Mouse (Mus musculus) c-Kit-positive CD71-positive TER-119-positive erythroid progenitor cells, embryonic 14.5 days (primary cell): ENCODE results near the gene Ano8.

Source experiments
- DNase-seq: peaks from one replicate; pipeline ENCODE4 v3.0.0-alpha.2; 2013; ENCODE audit warnings: low spot score

The Ano8 gene

DNA sequence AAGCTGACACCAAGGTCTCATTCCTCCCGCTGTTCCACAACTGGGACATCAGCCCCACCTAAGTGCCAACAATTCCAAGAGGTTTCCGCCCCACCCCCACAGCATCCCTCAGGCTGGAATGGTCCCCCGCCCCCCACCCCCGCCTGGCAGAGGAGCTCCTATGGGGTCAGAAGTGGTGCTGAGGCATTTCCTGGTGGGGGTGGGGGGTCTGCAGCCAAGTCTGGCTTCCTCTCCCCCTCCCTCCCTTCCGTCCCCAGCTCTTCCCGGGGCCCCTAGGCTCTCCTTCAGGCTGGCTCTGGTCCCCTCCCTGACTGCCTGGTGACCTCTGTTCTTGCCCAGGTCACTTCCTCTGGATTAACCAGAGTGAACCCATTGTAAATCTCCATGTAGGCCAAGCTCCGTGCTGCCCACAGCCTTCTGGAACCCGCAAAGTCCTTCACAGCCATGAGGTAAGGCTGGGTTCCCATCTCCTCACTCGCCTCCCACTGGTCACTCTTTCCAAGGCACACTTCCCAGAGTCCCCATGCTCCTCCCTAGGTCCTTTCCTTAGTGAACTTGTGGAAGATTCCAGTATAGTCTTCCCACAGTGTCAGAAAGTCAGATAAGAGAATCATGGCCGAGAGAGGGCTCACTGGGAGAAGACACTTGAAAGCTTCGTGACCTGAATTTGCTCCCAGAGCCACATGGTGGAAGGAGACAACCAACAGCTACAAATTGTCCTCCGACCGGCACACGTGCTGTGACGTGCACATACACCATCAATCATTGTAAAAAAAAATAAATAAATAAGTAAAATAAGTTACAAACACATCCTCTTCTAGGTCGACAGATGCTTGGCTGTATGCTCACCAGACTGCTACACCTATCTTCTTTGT lies 13.3 kb upstream of the Ano8 start:
- no peak for DNase-seq

DNA sequence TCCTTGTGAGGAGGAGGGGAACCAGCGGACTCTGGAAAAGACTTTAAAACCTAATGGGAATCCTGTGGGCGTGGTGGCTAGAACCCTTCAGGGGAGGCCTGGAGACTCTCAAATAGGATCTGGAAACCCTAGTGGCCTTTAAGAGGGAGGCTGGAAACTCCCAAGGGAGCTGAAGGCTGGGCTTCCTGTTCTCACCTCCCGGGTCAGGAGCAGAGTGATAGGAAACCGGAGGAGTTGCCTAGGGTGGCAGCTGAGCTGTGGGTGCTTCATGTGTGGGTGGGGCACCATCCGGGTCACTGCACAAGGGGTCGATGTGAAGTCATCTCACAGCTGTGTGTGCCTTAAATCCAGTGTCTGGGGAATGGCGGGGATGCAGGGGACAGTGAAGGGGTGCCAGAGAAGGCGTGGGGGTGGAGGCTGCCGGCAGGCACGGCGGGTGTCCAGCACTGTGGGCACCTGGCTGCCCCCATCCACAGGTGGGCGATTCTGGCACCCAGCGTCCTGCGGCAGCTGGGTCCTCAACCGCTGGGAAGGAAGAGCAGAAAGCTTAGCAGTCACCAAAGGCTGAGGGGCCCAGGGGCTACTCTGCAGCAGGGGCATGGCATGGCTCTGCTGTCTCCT lies 12.2 kb upstream of the Ano8 start:
- DNase-seq: no peak

DNA sequence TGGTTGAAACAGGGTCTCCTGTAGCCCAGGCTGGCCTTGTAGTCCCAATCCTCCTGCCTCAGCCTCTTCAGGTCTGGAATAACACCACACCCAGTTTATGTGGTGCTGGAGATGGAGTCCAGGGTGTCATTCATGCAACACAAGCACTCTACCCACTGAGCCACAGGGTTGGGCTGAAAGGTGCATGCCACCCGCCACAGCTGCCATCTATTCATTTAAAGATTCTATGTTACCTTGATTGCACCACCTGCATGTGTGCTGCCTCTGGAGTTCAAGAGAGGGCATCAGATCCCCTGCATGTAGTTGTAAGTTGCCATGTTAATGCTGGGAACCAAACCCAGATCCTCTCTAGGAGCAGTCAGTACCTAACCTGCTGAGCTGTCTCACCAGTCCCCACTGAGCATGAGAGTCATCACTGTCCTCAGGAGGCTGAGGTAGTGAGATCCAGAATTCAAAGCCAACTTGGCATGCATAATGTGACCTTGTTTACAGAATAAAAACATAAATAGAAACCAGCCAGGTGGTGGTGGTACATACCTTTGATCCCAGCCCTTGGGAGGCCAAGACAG lies 11.4 kb upstream of the Ano8 start:
- no peak for DNase-seq

DNA sequence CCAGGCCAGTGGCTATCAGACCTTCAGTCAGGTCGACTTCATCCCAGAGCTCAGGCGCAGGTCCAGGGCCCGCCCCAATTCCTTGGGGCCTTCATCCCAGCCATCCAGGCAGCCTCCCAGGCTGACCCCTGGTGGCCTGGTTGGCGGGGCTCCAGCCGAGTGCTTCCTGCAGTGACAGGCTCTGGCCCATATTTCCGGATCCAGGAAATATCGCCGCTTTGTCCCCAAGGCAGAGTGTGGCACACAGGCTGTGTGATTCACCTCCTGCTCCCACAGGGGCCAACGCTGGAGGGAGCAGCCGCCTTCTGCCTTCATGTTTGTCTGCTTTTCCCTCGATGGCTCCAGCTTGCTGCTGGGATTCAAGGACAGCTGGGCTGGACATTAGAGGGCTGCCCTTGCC lies 10.7 kb upstream of the Ano8 start:
- no peak for DNase-seq

DNA sequence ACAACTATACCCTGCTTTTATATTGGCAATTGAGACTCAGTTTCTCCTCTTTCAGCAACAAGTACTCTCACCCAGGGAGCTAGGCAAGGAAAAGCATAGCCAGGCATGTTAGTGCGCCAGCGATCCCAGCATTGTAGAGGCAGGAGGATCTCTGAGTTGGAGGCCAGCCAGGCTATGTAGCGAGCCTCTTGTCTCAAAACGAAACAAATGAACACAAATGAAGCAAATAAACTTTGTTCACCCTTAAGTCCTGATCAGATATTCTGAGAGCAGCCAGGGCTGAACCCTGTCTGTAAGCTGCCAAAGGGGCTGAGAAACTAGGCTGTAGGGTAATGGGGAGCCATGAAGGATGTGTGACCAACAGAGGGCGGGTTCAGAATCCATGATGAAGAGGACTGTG lies 10.0 kb upstream of the Ano8 start:
- DNase-seq: no peak

DNA sequence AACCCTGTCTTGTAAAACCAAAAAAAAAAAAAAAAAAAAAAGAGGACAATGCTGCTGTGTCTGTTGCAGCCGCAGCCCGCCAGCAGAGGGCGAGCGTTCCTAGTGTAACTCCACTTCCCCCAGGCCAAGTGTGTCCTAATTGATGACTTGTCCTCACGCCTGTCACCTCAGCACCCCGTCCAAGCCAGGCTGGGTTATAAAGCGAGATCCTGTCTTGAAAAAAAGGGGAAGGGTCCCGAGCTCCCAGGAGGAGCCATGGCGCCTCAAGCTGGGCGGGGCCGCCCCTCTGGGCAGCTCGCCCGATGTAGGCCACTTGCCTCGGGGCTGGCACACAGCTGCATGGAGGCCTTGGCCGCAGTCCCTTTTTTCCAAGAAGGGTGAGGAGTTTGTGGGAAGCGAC lies 9.3 kb upstream of the Ano8 start:
- peak; percentile 68 for DNase-seq

DNA sequence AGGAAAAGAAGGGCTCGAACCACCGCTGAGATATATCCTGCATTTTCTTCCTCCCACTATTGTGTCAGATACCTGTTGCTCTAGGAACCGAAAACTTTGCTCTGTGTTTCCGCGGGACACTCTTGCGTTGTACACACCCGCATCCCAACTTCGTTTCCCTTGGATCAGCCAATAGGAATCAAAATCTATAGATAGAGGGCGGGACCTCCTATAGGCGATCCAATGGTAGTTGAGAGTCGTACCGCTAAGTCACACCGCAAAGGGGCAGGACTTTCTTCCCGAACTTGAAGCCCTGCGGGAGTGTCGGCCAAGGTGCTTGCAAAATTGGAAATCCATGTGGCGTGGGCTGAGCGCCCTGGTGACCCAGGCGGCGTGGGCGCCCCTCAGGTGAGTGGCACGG lies 2.7 kb upstream of the Ano8 start:
- peak; percentile 97 for DNase-seq

DNA sequence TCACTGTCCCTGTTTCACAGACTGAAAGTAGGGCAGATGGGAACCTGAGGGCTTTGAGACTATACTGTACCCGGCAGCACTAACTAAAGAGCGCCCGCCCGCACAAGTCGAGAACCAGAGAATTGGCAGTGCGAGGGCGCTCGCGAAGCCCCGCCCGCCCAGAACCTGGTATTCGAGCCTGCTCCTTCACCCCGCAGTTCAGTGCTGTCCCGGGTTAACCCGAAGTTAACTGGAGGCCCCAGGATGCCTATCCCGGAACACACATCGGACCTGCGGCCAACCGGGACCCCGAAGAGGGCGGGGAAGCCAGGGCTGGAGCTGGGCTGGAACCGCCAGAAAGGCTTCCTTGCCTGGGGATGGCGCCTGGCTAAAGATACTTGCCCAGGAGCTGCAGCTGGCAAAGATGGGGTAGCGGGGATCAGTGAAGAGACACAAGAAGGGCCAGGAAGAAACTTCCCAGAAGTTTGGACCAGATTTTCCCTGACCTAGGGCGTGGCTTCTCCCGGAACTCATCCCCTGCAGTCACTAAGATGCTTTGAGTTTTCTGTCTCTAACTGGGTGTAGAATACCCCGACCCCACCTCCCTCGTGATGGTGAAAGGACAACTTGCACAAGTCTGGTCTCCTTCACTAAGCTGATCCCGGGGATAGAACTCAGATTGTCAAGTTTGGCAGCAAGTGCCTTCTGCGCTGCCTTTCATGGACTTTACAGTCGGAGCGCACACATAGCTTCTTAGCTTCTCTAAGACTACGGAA lies 2.1 kb upstream of the Ano8 start, which contains the start of gene Gtpbp3:
TSS of gene Gtpbp3 (plus strand) at position 413 of the 755 bp plus-strand sequence.
- DNase-seq: peak; percentile 70

DNA sequence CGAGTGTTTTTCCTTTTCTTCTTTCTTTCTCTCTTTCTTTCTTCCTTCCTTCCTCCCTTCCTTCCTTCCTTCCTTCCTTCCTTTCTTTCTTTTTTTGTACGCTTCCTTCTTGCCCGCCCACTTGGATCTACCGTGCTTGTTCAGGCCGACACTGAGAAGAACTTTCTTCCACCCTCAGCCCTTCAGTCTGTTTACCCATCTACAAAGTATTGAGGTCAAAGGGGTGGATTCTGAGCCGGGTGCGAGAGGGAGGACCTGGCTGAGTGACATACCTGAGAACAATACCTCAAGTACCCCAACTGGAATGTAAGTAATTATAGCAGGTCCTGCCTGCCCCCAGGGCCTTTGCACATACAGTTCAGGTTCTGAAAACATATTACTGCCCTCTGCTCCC lies 370 bp upstream of the Ano8 start:
- DNase-seq: no peak

DNA sequence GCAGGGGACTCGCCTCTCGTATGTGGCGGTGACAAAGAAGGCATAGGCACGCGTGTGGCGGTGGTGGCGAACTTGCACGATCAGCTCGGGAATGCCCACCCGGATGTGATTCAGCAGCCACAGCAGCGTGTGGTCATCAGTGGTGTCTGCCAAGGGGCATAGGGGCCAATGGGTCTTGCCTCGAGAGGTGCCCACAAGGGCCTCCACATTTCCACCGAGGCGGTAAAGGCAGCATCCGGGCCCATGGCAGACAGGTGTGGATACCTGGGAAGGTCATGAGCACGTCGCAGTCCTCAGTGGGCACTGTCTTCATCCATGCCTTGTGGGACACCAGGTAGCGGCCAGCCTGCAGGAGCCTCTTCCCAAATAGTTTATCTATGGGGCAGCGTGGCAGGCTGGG lies 1.0 kb downstream of the Ano8 start:
- no peak for DNase-seq

DNA sequence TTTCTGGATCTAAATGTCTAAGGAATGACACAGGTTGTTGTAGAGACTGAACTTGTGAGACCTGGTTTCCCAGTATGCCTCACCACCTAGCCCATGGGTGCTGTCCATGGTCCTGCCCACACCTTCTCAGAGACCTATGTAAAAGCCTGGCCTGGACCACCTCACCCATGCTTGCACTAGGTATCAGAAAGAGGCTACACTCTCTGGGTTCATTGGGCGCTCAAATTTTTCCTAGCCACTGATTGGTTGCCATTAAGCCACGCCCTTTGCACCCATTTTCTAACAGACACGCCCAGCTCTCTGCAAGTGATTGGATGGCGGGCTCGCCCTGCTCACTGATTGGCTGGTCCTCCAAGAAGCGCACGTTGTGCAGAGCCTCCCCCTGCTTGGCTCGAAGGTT lies 1.8 kb downstream of the Ano8 start:
- DNase-seq: peak; percentile 71

DNA sequence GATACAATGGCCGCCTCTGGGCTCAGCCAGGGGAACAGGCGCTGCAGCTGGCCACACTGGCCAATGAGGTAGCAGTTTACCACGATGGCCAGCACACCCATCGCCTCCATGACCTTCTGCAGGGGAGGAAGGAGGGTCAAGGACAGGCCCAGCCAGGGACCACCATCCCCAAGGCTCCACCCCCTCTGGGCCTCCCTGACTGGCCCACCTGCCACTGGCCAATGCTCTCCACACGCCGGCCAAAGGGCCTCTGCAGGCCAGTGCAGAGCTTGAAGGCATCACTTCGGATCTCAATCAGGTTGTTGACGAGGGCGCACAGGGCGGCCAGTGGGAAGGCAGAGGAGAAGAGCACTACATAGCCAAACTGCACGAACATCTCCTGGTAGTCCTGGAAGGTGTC lies 6.8 kb downstream of the Ano8 start:
- no peak for DNase-seq

DNA sequence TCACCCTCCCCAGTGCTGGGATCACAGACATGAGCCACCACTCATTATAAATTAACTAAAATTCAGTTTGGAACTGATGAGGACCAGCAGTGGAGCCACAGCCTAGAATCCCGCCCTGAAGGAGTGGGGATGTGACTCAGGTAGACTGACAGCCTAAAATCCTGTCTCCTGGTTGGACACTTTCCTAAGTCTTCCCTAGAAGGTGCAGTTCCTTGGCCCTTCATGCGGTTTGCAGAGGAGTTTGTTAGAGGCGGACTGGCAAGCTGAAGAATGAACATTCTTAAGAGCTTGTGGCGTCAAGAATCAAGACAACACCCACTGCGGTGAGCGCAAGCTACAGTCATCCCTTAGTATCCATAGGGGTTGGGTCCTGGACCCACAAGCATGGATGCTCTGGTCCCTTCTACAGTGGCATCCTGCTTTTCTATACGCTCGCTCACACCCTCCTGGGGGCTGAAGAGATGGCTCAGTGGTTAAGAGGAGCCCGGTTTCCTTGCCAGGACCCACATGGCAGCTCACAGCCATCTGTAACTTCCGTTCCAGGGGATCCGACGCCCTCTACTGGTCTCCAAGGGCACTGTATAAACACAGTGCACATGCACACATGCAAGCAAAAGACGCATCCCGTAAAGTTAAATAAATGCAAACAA lies 8.4 kb downstream of the Ano8 start:
- DNase-seq: peak; percentile 47

DNA sequence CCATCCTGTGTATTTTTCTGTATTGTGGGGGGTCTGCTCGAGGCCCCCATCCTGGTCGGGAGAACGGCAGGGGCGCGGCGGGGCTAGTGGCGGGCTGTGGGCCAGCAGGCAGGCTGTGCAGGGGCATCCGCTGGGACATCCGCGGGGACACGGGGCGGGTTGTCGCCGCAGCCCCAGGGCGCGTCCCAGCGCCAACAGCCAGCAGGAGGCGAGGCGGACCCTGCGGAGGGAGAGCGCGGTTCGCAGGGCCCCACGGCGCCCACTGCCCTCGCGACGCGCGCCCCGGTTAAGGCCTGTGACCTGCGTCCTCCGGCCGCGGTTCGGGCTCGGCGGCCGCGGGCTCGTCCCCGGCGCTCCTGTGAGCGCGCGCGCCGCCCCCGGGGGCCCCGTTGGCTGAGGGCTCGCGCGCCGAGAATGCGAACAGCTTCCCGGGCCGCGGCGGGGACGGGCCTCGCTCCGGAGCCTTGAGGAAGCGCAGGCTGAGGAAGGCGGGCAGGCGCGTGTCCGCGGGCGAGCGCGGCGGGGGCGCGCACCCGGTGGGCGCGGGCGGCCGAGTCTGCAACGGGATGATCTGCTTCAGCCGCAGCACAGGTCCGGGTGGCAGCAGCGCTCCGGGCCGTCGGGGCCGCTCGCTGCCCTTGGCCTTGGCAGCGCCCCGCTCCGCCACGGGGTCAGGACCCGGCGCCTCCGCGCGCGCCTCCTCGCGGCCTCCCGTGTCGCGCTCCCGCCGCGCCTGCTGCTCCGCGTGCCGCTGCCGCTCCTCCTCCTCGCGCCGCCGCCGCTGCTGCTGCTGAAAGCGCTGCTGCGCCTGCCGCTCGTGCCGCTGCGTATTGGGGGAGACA lies 9.4 kb downstream of the Ano8 start:
- peak; percentile 65 for DNase-seq

DNA sequence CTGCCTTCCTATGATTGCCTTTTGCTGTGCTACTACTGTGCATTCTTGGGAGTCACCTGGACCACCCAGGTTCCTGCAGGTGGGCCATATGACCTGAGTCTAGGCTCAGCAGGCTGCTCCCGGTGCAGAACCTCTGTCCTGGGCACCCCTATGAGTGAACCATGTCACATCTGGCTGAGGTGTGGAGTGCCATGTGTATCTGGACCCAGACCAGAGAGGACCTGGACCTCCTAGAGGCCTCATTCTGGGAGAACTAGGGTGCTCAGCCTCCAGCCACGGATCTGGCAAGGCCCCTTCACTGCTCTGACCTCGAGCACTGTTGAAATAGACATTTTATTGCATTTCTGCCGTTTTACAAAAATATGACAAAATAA lies 10.1 kb downstream of the Ano8 start:
- no peak for DNase-seq

DNA sequence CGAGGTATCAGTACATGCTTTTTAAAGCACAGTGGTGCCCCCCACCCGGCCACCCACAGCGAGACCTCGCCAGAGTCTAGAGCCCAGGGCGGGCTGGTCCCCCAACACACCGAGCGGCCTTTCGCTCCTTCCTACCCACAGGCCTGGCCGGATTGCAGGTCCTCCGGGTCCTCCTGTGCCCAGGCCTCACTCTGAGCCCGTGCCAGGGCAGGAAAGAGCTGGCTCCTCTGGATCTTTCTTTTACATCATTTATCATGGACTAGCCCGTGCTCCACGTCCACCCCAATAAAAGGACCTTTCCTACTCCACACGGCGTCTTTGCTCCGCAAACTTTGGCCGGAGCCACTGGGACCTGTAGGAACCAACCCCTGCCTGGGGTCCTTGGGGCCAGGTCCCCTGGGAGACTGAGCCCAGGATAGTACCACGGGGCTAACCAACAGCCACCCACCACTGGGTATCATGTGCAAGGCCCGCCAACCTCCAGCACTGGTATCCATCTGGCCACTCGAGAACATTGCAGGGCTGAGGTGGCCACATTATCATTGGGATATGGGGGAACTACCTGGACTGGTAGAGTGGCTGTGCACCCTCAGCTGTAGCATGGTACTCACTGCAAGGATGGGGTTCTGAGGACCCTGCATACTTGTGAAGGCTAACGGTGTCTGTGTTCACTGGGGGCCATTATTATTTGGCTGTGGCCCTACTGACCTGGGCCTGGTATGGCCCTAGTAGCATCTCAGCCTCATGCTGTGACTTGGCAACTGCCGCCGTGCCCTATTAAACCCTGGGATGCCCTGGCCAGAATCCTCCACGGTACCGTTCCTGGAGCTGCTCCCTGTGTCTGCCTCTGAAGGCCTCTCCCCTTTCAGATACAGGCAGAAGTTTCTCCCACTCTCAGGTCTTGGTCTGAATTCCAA lies 10.7 kb downstream of the Ano8 start:
- DNase-seq: no peak

DNA sequence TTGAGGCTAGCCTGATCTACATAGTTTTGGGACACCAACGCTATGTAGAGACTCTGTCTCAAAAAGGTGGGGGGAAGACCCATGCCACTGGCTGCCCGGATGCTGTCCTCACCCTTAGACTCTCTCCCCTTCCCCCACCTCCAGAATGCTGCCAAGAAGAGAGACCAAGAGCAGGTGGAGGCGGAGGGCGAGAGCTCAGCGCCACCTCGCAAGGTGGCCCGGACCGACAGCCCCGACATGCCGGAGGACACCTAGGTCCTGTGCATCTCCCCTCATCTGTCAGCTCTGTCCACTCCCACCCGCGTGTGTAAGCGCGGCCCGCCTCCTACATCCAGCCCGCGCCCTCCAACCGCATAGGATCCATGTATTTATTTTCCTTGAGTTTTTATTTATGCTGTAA lies 11.4 kb downstream of the Ano8 start:
- no peak for DNase-seq

DNA sequence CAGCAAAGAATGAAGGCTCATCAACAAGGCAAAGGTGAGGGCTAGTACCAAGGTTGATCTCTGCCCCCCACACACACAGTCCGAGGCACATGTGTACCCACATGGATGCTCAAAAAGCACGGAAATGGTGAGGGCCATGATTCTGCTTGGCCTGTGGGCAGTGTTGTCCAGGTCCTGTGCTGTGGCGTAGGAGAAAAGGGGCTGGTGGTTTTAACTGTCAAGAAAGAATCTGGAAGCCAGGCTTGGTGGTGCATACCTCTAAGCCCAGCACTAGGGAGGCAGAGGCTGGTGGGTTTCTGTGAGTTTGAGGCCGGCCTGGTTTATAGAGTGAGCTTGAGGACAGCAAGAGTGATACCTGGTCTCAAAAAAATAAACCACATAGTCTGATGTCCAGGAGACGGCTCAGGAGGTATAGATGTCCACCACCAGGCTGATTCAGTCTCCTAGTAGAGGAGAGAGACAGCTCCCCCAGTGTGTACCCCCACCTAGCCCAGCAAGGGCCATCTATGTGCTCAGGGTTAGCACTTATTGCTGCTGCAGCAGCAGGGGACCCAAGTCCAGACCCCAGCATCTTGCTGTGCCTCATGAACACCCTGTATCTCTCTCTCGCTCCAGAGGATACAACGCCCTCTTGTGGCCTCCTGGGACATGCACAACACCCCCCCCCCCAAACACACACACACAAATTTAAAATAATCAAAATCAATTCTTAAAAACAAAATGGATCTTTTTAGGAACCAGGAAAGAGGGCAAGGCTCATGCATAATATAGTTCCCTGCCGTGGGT lies 13.0 kb downstream of the Ano8 start:
- DNase-seq: no peak

DNA sequence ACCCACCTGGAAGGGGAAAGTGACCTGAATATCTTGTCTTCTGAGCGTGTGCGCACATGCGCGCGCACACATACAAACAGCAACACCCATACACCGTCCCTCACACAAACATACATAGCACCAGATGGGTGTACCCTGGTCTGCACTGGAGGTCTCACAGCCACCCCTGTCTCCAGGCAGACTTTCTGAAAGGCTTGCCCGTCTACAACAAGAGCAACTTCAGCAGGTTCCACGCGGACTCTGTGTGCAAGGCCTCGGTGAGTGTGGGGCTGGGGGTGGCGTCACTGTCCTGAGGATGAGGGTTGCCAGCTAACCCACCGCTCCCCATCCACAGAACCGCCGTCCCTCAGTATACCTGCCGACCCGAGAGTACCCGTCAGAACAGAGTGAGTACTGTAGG lies 13.9 kb downstream of the Ano8 start:
- no peak for DNase-seq
